Mouse (Mus musculus) cortical plate, adult 2 months (tissue): Measurements from ENCODE around the gene Gmeb1.
A peak's percentile ranks its signal among the peaks of the same experiment; 100 is the strongest.

Experiments used
- CTCF ChIP-seq: fragments of 200-500 bp; IDR thresholded peaks from 2 replicates; pipeline ENCODE4 v1.5.1; 2011; ENCODE audit warnings: mild to moderate bottlenecking, control low read depth, low read length; ENCODE audit not compliant: insufficient read depth; ENCODE audit errors: extremely low read depth
- POLR2A ChIP-seq: fragments of 200-500 bp; IDR thresholded peaks from 2 replicates; pipeline ENCODE4 v1.6.1; 2011; ENCODE audit warnings: mild to moderate bottlenecking, low read length, control low read depth; ENCODE audit not compliant: insufficient read depth; ENCODE audit errors: extremely low read depth

DNA sequence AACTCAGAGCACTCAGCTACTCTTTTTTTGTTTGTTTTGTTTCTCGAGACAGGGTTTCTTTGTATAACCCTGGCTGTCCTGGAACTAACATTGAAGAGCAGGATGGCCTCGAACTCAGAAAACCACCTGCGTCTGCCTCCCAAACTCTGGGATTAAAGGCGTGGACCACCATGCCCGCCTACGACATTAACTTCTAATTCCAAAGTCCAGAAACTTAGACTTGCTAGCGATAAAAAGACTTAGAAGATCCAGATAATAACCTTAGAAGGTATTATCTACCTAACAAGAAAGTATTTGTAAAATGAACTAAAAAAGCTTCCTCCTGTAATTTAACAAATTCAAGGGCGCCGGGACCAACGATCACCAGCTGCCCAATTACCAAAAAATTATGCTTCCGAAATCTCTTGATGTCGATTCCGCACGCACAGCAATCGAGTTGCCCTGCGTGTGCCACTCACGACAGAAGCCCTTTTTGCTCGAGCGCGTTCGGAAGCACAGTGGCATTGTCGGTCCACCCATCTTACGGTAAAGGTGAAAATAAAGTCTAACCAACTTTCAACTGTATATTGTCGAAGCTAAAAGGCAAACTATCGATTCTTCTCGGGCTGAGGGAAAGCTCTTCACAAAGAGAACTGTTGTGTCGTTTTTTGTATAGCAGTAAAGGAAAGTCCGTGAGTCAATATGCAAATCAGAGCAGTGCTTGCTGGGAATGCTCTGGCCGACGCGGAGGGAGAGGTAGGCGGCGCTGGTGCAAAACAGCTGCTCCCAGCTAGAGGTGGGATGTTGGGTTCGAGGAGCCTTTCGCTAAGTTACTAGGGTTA is 8.5 kb upstream of the Gmeb1 start:
- no peak for TF ChIP-seq CTCF
- TF ChIP-seq POLR2A: peak; percentile 100
